ENCODE assay signal across 12 mouse cellular contexts in the genomic region with DNA sequence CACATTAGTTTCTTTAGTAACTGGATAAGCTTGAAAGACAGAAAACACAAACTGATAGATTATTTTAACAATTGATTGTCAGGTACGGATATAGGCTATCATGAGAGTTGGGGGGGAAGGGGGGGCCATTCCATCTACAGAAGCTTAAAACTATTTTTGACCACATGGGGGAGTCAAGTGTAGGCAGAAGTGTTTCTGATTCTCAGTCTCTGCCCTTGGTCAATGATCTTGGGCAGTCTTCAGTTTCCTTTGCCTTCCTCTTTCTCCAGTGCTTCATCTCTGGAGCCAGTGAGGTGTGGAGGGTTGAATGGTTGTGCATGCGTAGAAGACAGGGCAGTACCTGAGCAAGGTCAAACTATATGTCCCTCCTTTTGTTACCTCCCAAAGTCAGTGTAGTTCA.
DNase-seq lines count a peak whose midpoint lies in the region; ATAC-seq and TF ChIP-seq lines count a peak whose summit lies in the region.
"Had no signal": no experiment of that assay in that cellular context is flagged by ENCODE, and none has a peak within 500 bp of the region (broad histone marks: within the 10 kb centered on the region; RNA-seq: fewer than 3 reads in every experiment).

No protein-coding gene starts in this region.

- H3K36me3 ChIP-seq in kidney, embryonic 15.5 days, result no peaks in the 10 kb centered on the region
- no peaks in the 10 kb centered on the region for H3K36me3 ChIP-seq in midbrain, postnatal 0 days (ENCODE audit: insufficient read depth, low read length)
- no peaks in the 10 kb centered on the region for H3K36me3 ChIP-seq in midbrain, embryonic 15.5 days (replicated peaks)
- H3K36me3 ChIP-seq: neural tube, embryonic 12.5 days had no signal

- WGBS in kidney, embryonic 15.5 days, result 56% methylated on average over 2 of the region's 2 CpGs
- WGBS in midbrain, postnatal 0 days, result 81% methylated on average over 2 of the region's 2 CpGs
- WGBS in midbrain, embryonic 15.5 days, result 80% methylated on average over 2 of the region's 2 CpGs

- ATAC-seq in kidney, embryonic 15.5 days (replicated peaks; ENCODE audit: low FRiP score), result no peak
- ATAC-seq in midbrain, postnatal 0 days (ENCODE audit: low FRiP score), result no peak
- no peak for ATAC-seq in midbrain, embryonic 15.5 days (replicated peaks)
- peak; percentile 53 for ATAC-seq in granulocyte monocyte progenitor cell, adult 5-6 weeks (replicated peaks; ENCODE audit: poor library complexity, severe bottlenecking)
- ATAC-seq: forebrain, embryonic 14.5 days; hindbrain, embryonic 16.5 days had no signal

- no peaks in the 10 kb centered on the region for H3K4me1 ChIP-seq in kidney, embryonic 15.5 days
- no peaks in the 10 kb centered on the region for H3K4me1 ChIP-seq in midbrain, postnatal 0 days (ENCODE audit: insufficient read depth, low read length)
- H3K4me1 ChIP-seq in midbrain, embryonic 15.5 days, result no peaks in the 10 kb centered on the region
- H3K4me1 ChIP-seq: neural tube, embryonic 12.5 days had no signal

- H3K9ac ChIP-seq in kidney, embryonic 15.5 days, result no peak overlapping the region
- H3K9ac ChIP-seq in midbrain, postnatal 0 days (replicated peaks; ENCODE audit: low read length, poor library complexity, severe bottlenecking), result no peak overlapping the region
- no peak overlapping the region for H3K9ac ChIP-seq in midbrain, embryonic 15.5 days
- H3K9ac ChIP-seq: neural tube, embryonic 12.5 days had no signal

- no peak overlapping the region for H3K27ac ChIP-seq in kidney, embryonic 15.5 days
- H3K27ac ChIP-seq in midbrain, postnatal 0 days (ENCODE audit: low read depth, low read length), result no peak overlapping the region
- H3K27ac ChIP-seq in midbrain, embryonic 15.5 days, result no peak overlapping the region
- H3K27ac ChIP-seq: macrophage; neural tube, embryonic 12.5 days had no signal

- TF ChIP-seq CTCF in midbrain, postnatal 0 days (IDR thresholded peaks at IDR 0.05), result peak; percentile 56

- H3K4me3 ChIP-seq in kidney, embryonic 15.5 days (replicated peaks), result no peak overlapping the region
- no peak overlapping the region for H3K4me3 ChIP-seq in midbrain, postnatal 0 days (ENCODE audit: low read depth, low read length)
- no peak overlapping the region for H3K4me3 ChIP-seq in midbrain, embryonic 15.5 days
- H3K4me3 ChIP-seq: neural tube, embryonic 12.5 days had no signal

- H3K27me3 ChIP-seq in kidney, embryonic 15.5 days, result no peaks in the 10 kb centered on the region
- no peaks in the 10 kb centered on the region for H3K27me3 ChIP-seq in midbrain, postnatal 0 days (ENCODE audit: insufficient read depth, low read length)
- H3K27me3 ChIP-seq in midbrain, embryonic 15.5 days (replicated peaks), result no peaks in the 10 kb centered on the region
- H3K27me3 ChIP-seq: neural tube, embryonic 12.5 days had no signal

- H3K4me2 ChIP-seq in kidney, embryonic 15.5 days, result no peak overlapping the region
- no peak overlapping the region for H3K4me2 ChIP-seq in midbrain, postnatal 0 days (ENCODE audit: low read depth, low read length, poor library complexity, severe bottlenecking)
- H3K4me2 ChIP-seq in midbrain, embryonic 15.5 days, result no peak overlapping the region
- H3K4me2 ChIP-seq: neural tube, embryonic 12.5 days had no signal

- DNase-seq in kidney, adult 11 months, result peak; percentile 12
- peak; percentile 33 for DNase-seq in midbrain, postnatal 0 days (ENCODE audit: low spot score)
- DNase-seq in right cerebral cortex, adult 2 months (ENCODE audit: low spot score in 2 of 2), result no peak
- DNase-seq in right cerebral cortex, postnatal 25 days, result no peak
- DNase-seq: cerebellum, postnatal 14 days had no signal

- no peaks in the 10 kb centered on the region for H3K9me3 ChIP-seq in kidney, embryonic 15.5 days (replicated peaks)
- H3K9me3 ChIP-seq in midbrain, postnatal 0 days (ENCODE audit: low read length), result no peaks in the 10 kb centered on the region
- no peaks in the 10 kb centered on the region for H3K9me3 ChIP-seq in midbrain, embryonic 15.5 days
- H3K9me3 ChIP-seq: neural tube, embryonic 12.5 days had no signal

Comparison
In these comparisons a context has a peak if more than half of its experiments do, and no peak if none do; other contexts are left out.
1. DNase-seq: peak in kidney, adult 11 months (single experiment) and midbrain, postnatal 0 days (single experiment); none in right cerebral cortex, adult 2 months (0 of 2) and right cerebral cortex, postnatal 25 days (single experiment).